Mouse (Mus musculus) heart, adult 2 months (tissue): ENCODE results near the gene Rtraf.

Experiments used
- CTCF ChIP-seq: fragments of 200-600 bp; IDR thresholded peaks from 2 replicates; pipeline ENCODE4 v1.8.1; 2022; ENCODE audit warnings: antibody characterized with exemption, mild to moderate bottlenecking, moderate library complexity
- EP300 ChIP-seq: fragments of 200-500 bp; IDR thresholded peaks from 2 replicates; pipeline ENCODE4 v1.6.1; 2011; ENCODE audit warnings: low read depth, low read length, control low read depth; ENCODE audit not compliant: insufficient read depth

DNA sequence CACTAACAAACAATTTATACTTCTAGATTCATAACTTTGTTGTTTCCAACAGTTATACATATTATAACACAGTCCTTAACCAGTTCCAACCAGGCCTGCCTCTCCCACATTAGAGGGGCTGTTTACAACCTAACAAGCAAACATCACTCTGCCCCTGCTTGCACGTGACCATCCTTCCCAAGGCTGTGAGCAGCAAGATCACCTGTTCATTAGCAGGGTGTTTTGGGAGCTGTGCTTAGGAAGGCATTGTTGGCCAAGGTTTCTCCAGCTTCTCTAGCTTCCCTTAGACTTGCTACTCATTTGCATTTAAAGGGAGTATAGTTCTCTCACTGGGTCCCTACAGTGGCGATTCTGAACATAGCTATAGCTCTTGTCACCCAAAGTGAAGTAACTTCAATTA is 34.7 kb upstream of the Rtraf start:
- TF ChIP-seq CTCF (no peak), EP300 (no peak)
